Mouse (Mus musculus) intestine, postnatal 0 days (tissue): ENCODE results near the gene Sdhc. TPM values are rescaled to one million over a fixed set of nuclear protein-coding genes. Genes with fewer than 3 reads are reported as not detected.

Experiments used
- ATAC-seq: fragments of 200-750 bp; cut with Nextera tagmentation; 2 replicates; pipeline ENCODE4 v1.8.0; 2017; ENCODE audit warnings: mild to moderate bottlenecking, moderate TSS enrichment, moderate library complexity
- H3K27ac ChIP-seq: fragments of 300-500 bp; sonication (generic); 2 replicates; pipeline ENCODE4 v1.5.1; 2014; ENCODE audit warnings: mild to moderate bottlenecking, low read depth, low read length, moderate library complexity
- H3K27me3 ChIP-seq: fragments of 300-500 bp; sonication (generic); replicated peaks from 2 replicates; pipeline ENCODE4 v1.6.1; 2014; ENCODE audit warnings: low read length, mixed read lengths; ENCODE audit not compliant: control insufficient read depth, insufficient read depth
- H3K36me3 ChIP-seq: fragments of 300-500 bp; sonication (generic); 2 replicates; pipeline ENCODE4 v1.6.1; 2014; ENCODE audit warnings: mild to moderate bottlenecking, moderate library complexity; ENCODE audit not compliant: control insufficient read depth, insufficient read depth
- H3K4me1 ChIP-seq: fragments of 300-500 bp; sonication (generic); replicated peaks from 2 replicates; pipeline ENCODE4 v1.6.1; 2014; ENCODE audit warnings: antibody characterized with exemption, low read length, mixed read lengths; ENCODE audit not compliant: control insufficient read depth, insufficient read depth
- H3K4me2 ChIP-seq: fragments of 300-500 bp; sonication (generic); replicated peaks from 2 replicates; pipeline ENCODE4 v1.6.1; 2014; ENCODE audit warnings: low read depth, mild to moderate bottlenecking, moderate library complexity
- H3K4me3 ChIP-seq: fragments of 300-500 bp; sonication (generic); 2 replicates; pipeline ENCODE4 v1.5.1; 2014; ENCODE audit warnings: low read depth, low read length
- H3K9ac ChIP-seq: fragments of 300-500 bp; sonication (generic); 2 replicates; pipeline ENCODE4 v1.6.1; 2014; ENCODE audit warnings: mild to moderate bottlenecking, low read depth, low read length
- H3K9me3 ChIP-seq: fragments of 300-500 bp; sonication (generic); 2 replicates; pipeline ENCODE4 v1.6.1; 2016; ENCODE audit warnings: mixed run types; ENCODE audit not compliant: control insufficient read depth
- CTCF ChIP-seq: sonication (generic); IDR thresholded peaks from 2 replicates; pipeline ENCODE4 v1.5.1; 2016; ENCODE audit warnings: low read depth, mild to moderate bottlenecking, control low read depth, antibody characterized with exemption, moderate library complexity
- WGBS: fragments of 180-500 bp; shearing (Covaris S2); extraction: QIAGEN DNeasy Blood & Tissue Kit; methylation state at CpG from one replicate; pipeline ENCODE4 v1.1.7; 2014; 5-methylcytosine and 5-hydroxymethylcytosine counted together
- polyA plus RNA-seq: library from polyadenylated mRNA; unstranded; fragments of >200 nt; fragmentation: Nextera tagmentation; extraction: Ambion mirVana; gene quantifications from 2 replicates; pipeline ENCODE4 v1.2.1, GENCODE M21; 2015

Gene Sdhc
- 439 and 453 TPM in 2 replicates for polyA plus RNA-seq

GRCm38 (mm10) chr1:171149974-171150760 lies at the start of gene Sdhc, which contains the start of gene Mpz:
TSS of gene Sdhc (minus strand) at chr1:171150603.
TSS of gene Mpz (plus strand) at chr1:171150711.
- Histone ChIP-seq H3K9me3 (no peaks in the 10 kb centered on the region), H3K4me1 (0 out of 2 replicates have a peak, but pooled peaks cover 4% of the 10 kb centered on the region), H3K36me3 (peaks cover 7% of the 10 kb centered on the region; the same call in 1 of the 2 replicates), H3K9ac (peak within 1 kb of the TSS; percentile 88), H3K27ac (peak within 1 kb of the TSS; percentile 84), H3K4me3 (peak within 1 kb of the TSS; percentile 84), H3K4me2 (peak within 1 kb of the TSS; percentile 78), H3K27me3 (no peaks in the 10 kb centered on the region)
- TF ChIP-seq CTCF = no peak
- WGBS = 2% methylated on average over 33 of the region's 34 CpGs
- ATAC-seq = peak; percentile 94

- H3K27ac ChIP-seq = no peak overlapping the region; the same call in 1 of the 2 replicates
- peaks cover 22% of the 10 kb centered on the region for H3K27me3 ChIP-seq
- no peak overlapping the region for H3K4me2 ChIP-seq
- no peak overlapping the region for H3K4me3 ChIP-seq
- H3K9me3 ChIP-seq = no peaks in the 10 kb centered on the region
- no peak for TF ChIP-seq CTCF
- no peak overlapping the region for H3K9ac ChIP-seq
- no peaks in the 10 kb centered on the region for H3K36me3 ChIP-seq
- peaks cover 3% of the 10 kb centered on the region; the same call in 1 of the 2 replicates for H3K4me1 ChIP-seq
- peak; percentile 58; the same call in 1 of the 2 replicates for ATAC-seq
- 38% methylated on average over 1 of the region's 1 CpGs for WGBS
Measured at GRCm38 (mm10) chr1:171199532-171199931, 49.1 kb upstream of the Sdhc start.

- ATAC-seq = peak; percentile 14; the same call in 1 of the 2 replicates
Measured at GRCm38 (mm10) chr1:171195887-171196397, 45.5 kb upstream of the Sdhc start, which contains the start of gene Pcp4l1. TSS of gene Pcp4l1 (minus strand) at chr1:171196268.

GRCm38 (mm10) chr1:171195046-171195822 lies 44.8 kb upstream of the Sdhc start:
- H3K9me3 ChIP-seq = no peaks in the 10 kb centered on the region
- TF ChIP-seq CTCF = 0 out of 2 replicates have a peak, but pooled peaks have one; percentile 16
- ATAC-seq = no peak
- H3K27me3 ChIP-seq = peaks cover 27% of the 10 kb centered on the region
- peak overlapping the region; percentile 77 for H3K4me2 ChIP-seq
- peak overlapping the region; percentile 50; the same call in 1 of the 2 replicates for H3K9ac ChIP-seq
- H3K4me3 ChIP-seq = peak overlapping the region; percentile 53
- no peak overlapping the region for H3K27ac ChIP-seq
- no peaks in the 10 kb centered on the region; the same call in 1 of the 2 replicates for H3K4me1 ChIP-seq
- H3K36me3 ChIP-seq = no peaks in the 10 kb centered on the region
- WGBS = 17% methylated on average over 20 of the region's 20 CpGs

More at GRCm38 (mm10) chr1:171195887-171196397, 45.5 kb upstream of the Sdhc start, which contains the start of gene Pcp4l1:
- Histone ChIP-seq H3K9ac (peak within 1 kb of the TSS; percentile 50; the same call in 1 of the 2 replicates), H3K4me1 (no peaks in the 10 kb centered on the region; the same call in 1 of the 2 replicates), H3K27ac (no peak within 1 kb of the TSS), H3K4me2 (peak within 1 kb of the TSS; percentile 77), H3K9me3 (no peaks in the 10 kb centered on the region), H3K27me3 (peaks cover 27% of the 10 kb centered on the region), H3K4me3 (peak within 1 kb of the TSS; percentile 53), H3K36me3 (no peaks in the 10 kb centered on the region)
- no peak for TF ChIP-seq CTCF
- WGBS = 1% methylated on average over 31 of the region's 33 CpGs

GRCm38 (mm10) chr1:171193911-171194830 lies 43.8 kb upstream of the Sdhc start:
- 46% methylated on average over 11 of the region's 11 CpGs for WGBS
- peaks cover 27% of the 10 kb centered on the region for H3K27me3 ChIP-seq
- H3K4me3 ChIP-seq = no peak overlapping the region
- ATAC-seq = no peak
- no peak for TF ChIP-seq CTCF
- peak overlapping the region; percentile 77 for H3K4me2 ChIP-seq
- no peaks in the 10 kb centered on the region for H3K36me3 ChIP-seq
- no peak overlapping the region for H3K9ac ChIP-seq
- H3K9me3 ChIP-seq = no peaks in the 10 kb centered on the region
- H3K4me1 ChIP-seq = no peaks in the 10 kb centered on the region; the same call in 1 of the 2 replicates
- no peak overlapping the region for H3K27ac ChIP-seq
